Mouse (Mus musculus) small intestine, adult 2 months (tissue): ENCODE results near the gene Gm49336. TPM values are rescaled to one million over a fixed set of nuclear protein-coding genes. Genes with fewer than 3 reads are reported as not detected.

Source experiments
- H3K27ac ChIP-seq: fragments of 200-500 bp; 2 replicates; pipeline ENCODE4 v1.5.1; 2012; ENCODE audit warnings: low read depth, low read length, control low read depth, inconsistent platforms; ENCODE audit not compliant: insufficient read depth
- H3K27me3 ChIP-seq: fragments of 200-500 bp; 2 replicates; pipeline ENCODE4 v1.6.1; 2012; ENCODE audit warnings: mild to moderate bottlenecking, moderate library complexity, low read length, inconsistent platforms; ENCODE audit not compliant: control insufficient read depth, insufficient read depth
- H3K36me3 ChIP-seq: fragments of 200-500 bp; 2 replicates; pipeline ENCODE4 v1.6.1; 2012; ENCODE audit warnings: mild to moderate bottlenecking, low read length, control low read depth, inconsistent platforms; ENCODE audit not compliant: control insufficient read depth, insufficient read depth
- H3K4me1 ChIP-seq: fragments of 200-500 bp; 2 replicates; pipeline ENCODE4 v1.6.1; 2012; ENCODE audit warnings: low read length, inconsistent platforms, mixed read lengths; ENCODE audit not compliant: control insufficient read depth, insufficient read depth, insufficient read length
- H3K4me3 ChIP-seq: fragments of 200-500 bp; 2 replicates; pipeline ENCODE4 v1.5.1; 2012; ENCODE audit warnings: low read depth, mild to moderate bottlenecking, control low read depth, inconsistent platforms, low read length, moderate library complexity
- CTCF ChIP-seq: fragments of 200-500 bp; IDR thresholded peaks from 2 replicates; pipeline ENCODE4 v1.5.1; 2012; ENCODE audit warnings: low read depth, mild to moderate bottlenecking, control low read depth, inconsistent platforms, low read length, moderate library complexity, mixed read lengths; ENCODE audit not compliant: insufficient replicate concordance, insufficient read length; ENCODE audit errors: extremely low read depth
- POLR2A ChIP-seq: fragments of 200-500 bp; IDR thresholded peaks from 2 replicates; pipeline ENCODE4 v1.6.1; 2012; ENCODE audit warnings: low read depth, mild to moderate bottlenecking, control low read depth, inconsistent platforms, low read length, moderate library complexity
- WGBS: fragments of 180-500 bp; shearing (Covaris S2); methylation state at CpG from one replicate; pipeline ENCODE4 v1.1.7; 2018; 5-methylcytosine and 5-hydroxymethylcytosine counted together
- polyA plus RNA-seq: library from polyadenylated mRNA; depleted of rRNA; stranded (reverse); fragments of >200 nt; gene quantifications from 2 replicates; pipeline ENCODE4 v1.2.3, GENCODE M21; 2012

Gm49336 gene
- polyA plus RNA-seq, 1 experiment, result 8.4 TPM

GRCm38 (mm10) chr14:60204993-60205392 is 46.3 kb downstream of the Gm49336 start:
- no peaks in the 10 kb centered on the region for H3K36me3 ChIP-seq
- H3K27me3 ChIP-seq, result no peaks in the 10 kb centered on the region
- 89% methylated on average over 6 of the region's 6 CpGs for WGBS
- H3K4me1 ChIP-seq, result no peaks in the 10 kb centered on the region
- no peak overlapping the region for H3K4me3 ChIP-seq
- TF ChIP-seq POLR2A (no peak), CTCF (no peak)
- H3K27ac ChIP-seq, result no peak overlapping the region

- TF ChIP-seq POLR2A, result no peak
- no peak for TF ChIP-seq CTCF
- Histone ChIP-seq H3K27me3 (no peaks in the 10 kb centered on the region), H3K4me3 (no peak within 1 kb of the TSS), H3K27ac (no peak within 1 kb of the TSS), H3K4me1 (no peaks in the 10 kb centered on the region), H3K36me3 (no peaks in the 10 kb centered on the region)
- 75% methylated on average over 7 of the region's 7 CpGs for WGBS
These were observed 54.4 kb downstream of the Gm49336 start, which contains the start of gene Atp8a2 for GRCm38 (mm10) chr14:60196884-60197283. Gene Atp8a2, minus strand, starts transcription at chr14:60197179.

- H3K27ac ChIP-seq, result no peak overlapping the region
- H3K4me1 ChIP-seq, result no peaks in the 10 kb centered on the region
- no peak overlapping the region for H3K4me3 ChIP-seq
- WGBS, result 81% methylated on average over 5 of the region's 5 CpGs
- no peaks in the 10 kb centered on the region for H3K36me3 ChIP-seq
- no peaks in the 10 kb centered on the region for H3K27me3 ChIP-seq
- TF ChIP-seq POLR2A, result no peak
- TF ChIP-seq CTCF, result no peak
These were observed 55.3 kb downstream of the Gm49336 start for GRCm38 (mm10) chr14:60195999-60196398.

GRCm38 (mm10) chr14:60194606-60195005 is 56.7 kb downstream of the Gm49336 start:
- H3K4me3 ChIP-seq, result no peak overlapping the region
- no peak overlapping the region for H3K27ac ChIP-seq
- no peaks in the 10 kb centered on the region for H3K4me1 ChIP-seq
- 76% methylated on average over 1 of the region's 1 CpGs for WGBS
- H3K36me3 ChIP-seq, result peaks cover 2% of the 10 kb centered on the region; the same call in 1 of the 2 replicates
- TF ChIP-seq POLR2A (no peak), CTCF (no peak)
- H3K27me3 ChIP-seq, result no peaks in the 10 kb centered on the region

GRCm38 (mm10) chr14:60189771-60190170 is 61.5 kb downstream of the Gm49336 start:
- no peak for TF ChIP-seq CTCF
- TF ChIP-seq POLR2A, result no peak
- WGBS, result 95% methylated on average over 5 of the region's 5 CpGs
- Histone ChIP-seq H3K4me3 (no peak overlapping the region), H3K36me3 (peaks cover 2% of the 10 kb centered on the region; the same call in 1 of the 2 replicates), H3K4me1 (no peaks in the 10 kb centered on the region), H3K27ac (no peak overlapping the region), H3K27me3 (no peaks in the 10 kb centered on the region)

- Histone ChIP-seq H3K4me1 (no peaks in the 10 kb centered on the region), H3K27ac (no peak overlapping the region), H3K36me3 (peaks cover 2% of the 10 kb centered on the region; the same call in 1 of the 2 replicates), H3K27me3 (no peaks in the 10 kb centered on the region), H3K4me3 (no peak overlapping the region)
- WGBS, result 81% methylated on average over 5 of the region's 5 CpGs
- TF ChIP-seq POLR2A, result no peak
- TF ChIP-seq CTCF, result no peak
These were observed 63.0 kb downstream of the Gm49336 start for GRCm38 (mm10) chr14:60188201-60188825.

GRCm38 (mm10) chr14:60181306-60181705 is 70.0 kb downstream of the Gm49336 start:
- no peak overlapping the region for H3K4me3 ChIP-seq
- peaks cover 5% of the 10 kb centered on the region; the same call in 1 of the 2 replicates for H3K36me3 ChIP-seq
- WGBS, result 93% methylated on average over 2 of the region's 2 CpGs
- H3K27me3 ChIP-seq, result no peaks in the 10 kb centered on the region
- H3K27ac ChIP-seq, result no peak overlapping the region
- H3K4me1 ChIP-seq, result peaks cover 10% of the 10 kb centered on the region
- TF ChIP-seq CTCF (no peak), POLR2A (no peak)
